Mouse (Mus musculus): ENCODE results near the gene Rapgef3. TPM values are rescaled to one million over a fixed set of nuclear protein-coding genes. Genes with fewer than 3 reads are reported as not detected.
A peak's percentile ranks its signal among the peaks of the same experiment; 100 is the strongest.

The Rapgef3 gene
- 18.7 and 25.5 TPM in 2 replicates for polyA plus RNA-seq (2015; fragmentation: Nextera tagmentation; extraction: Ambion mirVana)

DNA sequence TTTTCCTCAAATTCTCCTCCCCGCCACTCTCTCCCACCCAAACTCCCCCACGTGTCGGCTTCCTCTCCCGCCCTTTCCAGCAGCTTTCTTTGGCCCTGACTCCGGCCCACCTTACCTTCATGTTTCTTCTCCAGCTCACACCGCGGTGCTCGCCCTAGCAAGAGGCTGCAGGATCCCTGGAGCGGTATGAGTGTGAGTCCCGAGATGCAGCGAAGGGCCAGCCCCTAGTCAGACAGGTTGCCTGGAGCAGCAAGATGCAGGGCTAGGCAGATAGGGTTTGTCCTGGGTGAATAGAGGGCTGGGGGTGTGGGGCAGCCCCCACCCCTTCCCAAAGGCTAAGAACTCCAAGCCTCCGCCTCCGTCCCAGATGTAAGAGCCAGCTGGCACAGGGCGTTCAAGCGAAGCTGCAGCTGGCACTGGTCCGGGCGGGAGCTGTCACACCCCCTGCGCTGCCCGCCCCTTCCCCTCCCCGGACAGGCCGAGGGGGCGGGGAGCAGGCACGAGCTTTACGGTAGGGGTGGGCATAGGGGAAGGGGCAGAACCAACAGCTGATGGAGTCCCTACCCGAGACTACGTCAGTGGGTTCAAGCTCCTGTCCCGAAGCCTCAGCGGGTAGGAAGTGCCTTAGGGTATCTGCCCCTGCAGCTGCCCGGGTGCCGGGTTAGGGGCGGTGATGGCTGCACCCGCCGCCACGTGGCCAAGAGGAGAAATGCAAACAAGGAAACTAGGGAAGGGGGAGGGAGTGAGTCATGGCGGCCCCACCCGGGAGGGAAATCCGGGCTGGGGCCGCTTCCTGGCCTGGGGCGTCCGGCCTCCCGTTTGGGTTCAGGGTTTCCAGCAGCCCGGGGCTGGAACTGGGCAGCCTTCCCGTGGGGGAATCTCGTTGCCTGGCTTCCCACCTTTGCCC lies at the start of gene Rapgef3:
TSS of gene Rapgef3 (minus strand) at position 693 of the 907 bp plus-strand sequence.
- DNase-seq (ENCODE audit: low spot score) (peak; percentile 93), ATAC-seq (peak; percentile 88)
- Histone ChIP-seq H3K4me3 (ENCODE audit: low read depth, low read length) (peak within 1 kb of the TSS; percentile 55), H3K36me3 (ENCODE audit: insufficient read depth, low read length) (no peaks in the 10 kb centered on the region), H3K9ac (replicated peaks; ENCODE audit: low read depth) (peak within 1 kb of the TSS; percentile 55), H3K27ac (ENCODE audit: low read length) (peak within 1 kb of the TSS; percentile 81), H3K4me1 (ENCODE audit: insufficient read depth, low read depth, low read length) (peaks cover 15% of the 10 kb centered on the region), H3K27me3 (replicated peaks; ENCODE audit: insufficient read depth, low read length) (no peaks in the 10 kb centered on the region), H3K4me2 (replicated peaks; ENCODE audit: low read depth, low read length) (peak within 1 kb of the TSS; percentile 69), H3K9me3 (ENCODE audit: low read length) (no peaks in the 10 kb centered on the region)
- WGBS: under 1% methylated on average over 36 of the region's 44 CpGs
- TF ChIP-seq CTCF (IDR thresholded peaks at IDR 0.05) (peak; percentile 81), EP300 (IDR thresholded peaks at IDR 0.05) (peak; percentile 93)

GRCm38 (mm10) chr15:97816199-97816994 lies 48.6 kb upstream of the Rapgef3 start:
- Histone ChIP-seq H3K9me3 (ENCODE audit: low read length) (no peaks in the 10 kb centered on the region), H3K4me1 (ENCODE audit: insufficient read depth, low read depth, low read length) (peaks cover 30% of the 10 kb centered on the region), H3K27me3 (replicated peaks; ENCODE audit: insufficient read depth, low read length) (no peaks in the 10 kb centered on the region), H3K36me3 (ENCODE audit: insufficient read depth, low read length) (no peaks in the 10 kb centered on the region), H3K27ac (ENCODE audit: low read length) (no peak overlapping the region), H3K9ac (replicated peaks; ENCODE audit: low read depth) (no peak overlapping the region), H3K4me3 (ENCODE audit: low read depth, low read length) (no peak overlapping the region), H3K4me2 (replicated peaks; ENCODE audit: low read depth, low read length) (no peak overlapping the region)
- no peak for TF ChIP-seq EP300 (IDR thresholded peaks at IDR 0.05)
- TF ChIP-seq CTCF (IDR thresholded peaks at IDR 0.05): peak; percentile 20
- ATAC-seq (no peak), DNase-seq (ENCODE audit: low spot score) (no peak)
- 89% methylated on average over 17 of the region's 17 CpGs for WGBS

DNA sequence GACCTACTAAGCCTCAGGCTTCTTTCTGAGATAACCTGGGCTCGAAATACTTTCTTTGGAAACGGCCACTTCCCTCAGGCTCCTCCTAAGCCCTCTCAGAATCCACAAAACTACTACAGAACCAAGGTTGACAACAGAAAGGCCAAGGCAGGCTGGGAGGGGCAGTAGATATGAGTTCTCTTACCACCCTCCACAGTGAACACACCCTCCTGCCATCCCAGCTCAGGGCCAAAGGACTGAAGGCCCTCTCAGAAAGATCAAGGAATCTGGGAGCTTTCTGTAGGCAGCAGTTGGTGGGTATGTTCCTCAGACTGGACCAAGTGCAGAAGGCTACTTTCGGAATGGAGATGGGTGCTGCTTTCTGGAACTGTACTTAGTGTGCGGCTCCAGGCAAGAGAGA lies 47.5 kb upstream of the Rapgef3 start:
- Histone ChIP-seq H3K4me3 (ENCODE audit: low read depth, low read length) (no peak overlapping the region), H3K9me3 (ENCODE audit: low read length) (no peaks in the 10 kb centered on the region), H3K27me3 (replicated peaks; ENCODE audit: insufficient read depth, low read length) (no peaks in the 10 kb centered on the region), H3K4me2 (replicated peaks; ENCODE audit: low read depth, low read length) (no peak overlapping the region), H3K36me3 (ENCODE audit: insufficient read depth, low read length) (peaks cover 5% of the 10 kb centered on the region), H3K9ac (replicated peaks; ENCODE audit: low read depth) (no peak overlapping the region), H3K27ac (ENCODE audit: low read length) (0 out of 2 replicates have a peak overlapping the region, but pooled peaks have one; percentile 15), H3K4me1 (ENCODE audit: insufficient read depth, low read depth, low read length) (peaks cover 20% of the 10 kb centered on the region)
- WGBS: 85% methylated on average over 4 of the region's 4 CpGs
- DNase-seq (ENCODE audit: low spot score) (no peak), ATAC-seq (no peak)
- TF ChIP-seq EP300 (IDR thresholded peaks at IDR 0.05) (no peak), CTCF (IDR thresholded peaks at IDR 0.05) (no peak)

DNA sequence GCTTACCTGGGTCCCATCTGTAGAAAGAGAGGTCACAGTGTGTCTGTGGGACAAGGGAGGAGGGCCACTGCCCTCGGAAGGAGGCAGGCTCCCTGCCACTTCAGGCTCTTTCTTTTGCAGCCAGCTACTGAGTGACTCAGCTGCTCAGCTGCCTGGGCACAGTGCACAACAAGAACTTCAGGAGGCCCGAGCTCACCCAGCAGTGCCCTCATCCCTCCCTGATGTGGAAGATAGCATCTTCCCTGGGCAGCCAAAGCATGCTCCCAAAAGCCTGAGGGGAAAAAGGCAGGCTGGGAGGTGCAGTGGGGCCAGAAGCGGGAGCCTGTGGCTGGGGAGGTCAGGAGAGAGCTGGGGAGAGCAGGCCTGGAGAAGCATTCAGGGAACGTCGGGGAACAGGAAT lies 46.9 kb upstream of the Rapgef3 start:
- 30% methylated on average over 5 of the region's 5 CpGs for WGBS
- H3K27ac ChIP-seq (ENCODE audit: low read length): peak overlapping the region; percentile 57
- H3K36me3 ChIP-seq (ENCODE audit: insufficient read depth, low read length): peaks cover 10% of the 10 kb centered on the region
- ATAC-seq (no peak), DNase-seq (ENCODE audit: low spot score) (no peak)
- peaks cover 20% of the 10 kb centered on the region for H3K4me1 ChIP-seq (ENCODE audit: insufficient read depth, low read depth, low read length)
- no peaks in the 10 kb centered on the region for H3K27me3 ChIP-seq (replicated peaks; ENCODE audit: insufficient read depth, low read length)
- H3K9ac ChIP-seq (replicated peaks; ENCODE audit: low read depth): peak overlapping the region; percentile 8; the same call in 1 of the 2 replicates
- no peak overlapping the region for H3K4me2 ChIP-seq (replicated peaks; ENCODE audit: low read depth, low read length)
- no peak for TF ChIP-seq CTCF (IDR thresholded peaks at IDR 0.05)
- no peak for TF ChIP-seq EP300 (IDR thresholded peaks at IDR 0.05)
- no peak overlapping the region for H3K4me3 ChIP-seq (ENCODE audit: low read depth, low read length)
- H3K9me3 ChIP-seq (ENCODE audit: low read length): no peaks in the 10 kb centered on the region

GRCm38 (mm10) chr15:97813452-97814204 lies 45.9 kb upstream of the Rapgef3 start:
- Histone ChIP-seq H3K4me2 (replicated peaks; ENCODE audit: low read depth, low read length) (no peak overlapping the region), H3K27ac (ENCODE audit: low read length) (no peak overlapping the region), H3K27me3 (replicated peaks; ENCODE audit: insufficient read depth, low read length) (no peaks in the 10 kb centered on the region), H3K36me3 (ENCODE audit: insufficient read depth, low read length) (peaks cover 20% of the 10 kb centered on the region), H3K4me1 (ENCODE audit: insufficient read depth, low read depth, low read length) (peaks cover 20% of the 10 kb centered on the region), H3K9me3 (ENCODE audit: low read length) (no peaks in the 10 kb centered on the region), H3K4me3 (ENCODE audit: low read depth, low read length) (no peak overlapping the region), H3K9ac (replicated peaks; ENCODE audit: low read depth) (no peak overlapping the region)
- peak; percentile 21; the same call in 1 of the 2 replicates for ATAC-seq
- 30% methylated on average over 21 of the region's 21 CpGs for WGBS
- DNase-seq (ENCODE audit: low spot score): no peak
- TF ChIP-seq EP300 (IDR thresholded peaks at IDR 0.05) (no peak), CTCF (IDR thresholded peaks at IDR 0.05) (no peak)

Measured in lung, postnatal 0 days (tissue).